Mouse (Mus musculus): ENCODE data around the gene Tcap.

Gene Tcap

DNA sequence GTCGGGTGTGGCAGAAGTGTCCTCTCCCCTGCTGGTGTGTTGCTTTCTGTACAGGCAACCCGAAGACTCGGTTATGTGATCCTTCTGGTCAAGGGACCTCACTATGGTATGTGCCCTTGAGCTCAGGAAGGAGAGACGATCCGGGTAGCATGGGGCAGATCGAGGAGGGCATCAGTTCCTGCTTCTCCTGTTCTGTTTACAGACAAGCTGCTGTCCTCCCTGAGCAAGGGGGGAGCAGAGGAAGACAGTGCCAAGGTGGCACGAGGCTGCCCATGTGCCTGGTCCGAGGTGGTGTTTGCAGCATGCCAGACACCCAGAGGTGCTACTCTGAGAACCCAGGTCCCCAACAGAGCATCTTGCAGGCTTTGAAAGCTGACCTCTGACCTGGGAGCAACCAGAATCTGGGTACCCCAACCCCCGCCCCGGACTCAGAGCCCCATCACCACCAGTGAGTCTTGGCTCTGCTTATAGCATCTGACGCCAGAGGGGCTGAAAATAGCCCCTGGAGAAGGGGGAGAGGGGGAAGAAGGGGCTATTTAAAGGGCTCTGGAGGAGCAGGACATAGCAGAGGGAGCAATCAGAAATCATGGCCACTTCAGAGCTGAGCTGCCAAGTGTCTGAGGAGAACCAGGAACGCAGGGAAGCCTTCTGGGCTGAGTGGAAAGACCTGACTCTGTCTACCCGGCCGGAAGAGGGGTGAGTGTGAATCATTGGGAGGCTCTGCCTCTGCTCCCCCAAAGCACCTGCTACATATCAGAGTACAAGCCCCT lies at the start of gene Tcap:
Gene Tcap, plus strand, starts transcription at position 551 of the 770 bp plus-strand sequence.
- no peak for DNase-seq

DNA sequence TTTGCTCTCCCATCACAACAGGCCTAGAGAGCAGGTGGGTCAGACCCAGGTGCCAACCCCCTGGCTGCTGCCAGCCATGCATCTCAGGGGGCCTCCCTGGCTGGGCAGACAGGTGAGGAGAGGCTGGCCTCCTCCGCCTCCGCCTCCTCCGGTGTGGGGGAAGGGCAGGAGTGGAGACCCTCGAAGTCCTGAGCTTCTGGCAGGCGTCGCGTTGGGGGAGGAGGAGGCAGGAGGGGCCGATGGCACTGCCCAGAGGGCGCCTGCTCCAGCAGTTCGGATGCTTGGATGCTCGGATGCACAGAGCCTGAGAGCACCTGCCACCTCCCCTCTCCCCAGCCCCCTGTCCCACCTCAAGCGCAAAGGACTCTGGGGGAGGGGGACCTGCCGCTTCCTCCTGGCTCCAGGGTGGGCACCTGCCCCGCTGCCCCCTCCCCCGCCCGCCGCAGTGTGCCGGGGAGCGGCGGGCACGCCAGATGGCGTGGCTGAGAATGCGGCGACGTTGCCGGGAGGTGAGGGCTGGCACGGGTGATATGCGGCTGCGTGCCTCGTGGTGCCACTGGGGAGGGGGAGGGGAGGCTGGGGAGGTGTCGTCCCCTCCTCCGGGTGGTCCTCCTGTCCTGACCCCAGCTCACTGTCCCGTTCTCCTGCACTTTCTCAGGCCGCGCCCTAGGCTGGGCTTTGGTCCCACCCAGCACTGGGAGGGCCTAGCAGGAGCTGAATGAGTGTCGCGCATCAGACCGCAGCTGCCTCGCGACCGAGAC lies 49.5 kb upstream of the Tcap start:
- no peak for DNase-seq

GRCm38 (mm10) chr11:98335250-98335649 lies 48.4 kb upstream of the Tcap start:
- DNase-seq, result no peak

DNA sequence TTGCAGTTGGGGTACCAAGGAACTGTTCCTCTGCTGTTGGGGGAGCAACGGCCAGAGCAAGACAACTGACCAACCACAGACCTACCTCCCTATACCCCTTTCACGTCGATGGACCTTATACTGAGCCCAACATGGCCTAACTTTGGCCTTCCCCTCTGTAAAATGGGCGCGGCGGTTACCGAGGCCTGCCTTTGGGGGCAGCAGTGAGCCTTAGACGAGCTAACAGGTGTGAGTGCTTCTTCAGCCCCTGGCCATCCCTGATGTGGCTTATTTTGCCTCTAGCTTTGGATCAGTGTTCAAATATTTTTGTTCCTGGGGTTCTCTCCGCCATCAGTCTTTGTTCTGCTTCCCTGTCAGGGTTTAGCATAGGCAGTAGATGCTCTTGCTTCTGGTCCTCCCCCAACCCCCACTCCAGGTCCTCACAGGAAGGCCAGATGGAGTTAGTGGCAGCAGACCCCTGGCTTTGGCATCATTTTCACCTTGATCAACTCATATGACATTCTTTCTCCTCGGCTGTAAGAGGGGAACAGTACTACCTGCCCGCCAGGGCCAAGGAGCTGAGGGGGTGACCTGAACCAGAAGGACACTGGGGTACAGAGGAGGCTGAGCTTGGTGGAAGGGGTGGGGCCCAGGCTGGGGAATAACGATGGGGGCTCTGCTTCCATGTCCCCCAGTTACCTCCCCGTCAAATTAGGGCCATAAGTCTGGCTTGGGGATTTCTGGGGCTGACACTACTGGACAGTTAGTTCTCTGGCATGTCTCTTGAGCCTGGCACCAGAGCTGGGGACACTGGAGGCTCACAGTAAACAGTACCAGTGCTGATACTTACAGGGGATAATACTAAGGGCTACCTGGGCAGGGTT lies 47.1 kb upstream of the Tcap start:
- peak; percentile 55 for DNase-seq

- peak; percentile 51 for DNase-seq
These were observed 45.1 kb upstream of the Tcap start for GRCm38 (mm10) chr11:98338507-98338961.

- no peak for DNase-seq
These were observed 44.5 kb upstream of the Tcap start for GRCm38 (mm10) chr11:98339071-98339501.

DNA sequence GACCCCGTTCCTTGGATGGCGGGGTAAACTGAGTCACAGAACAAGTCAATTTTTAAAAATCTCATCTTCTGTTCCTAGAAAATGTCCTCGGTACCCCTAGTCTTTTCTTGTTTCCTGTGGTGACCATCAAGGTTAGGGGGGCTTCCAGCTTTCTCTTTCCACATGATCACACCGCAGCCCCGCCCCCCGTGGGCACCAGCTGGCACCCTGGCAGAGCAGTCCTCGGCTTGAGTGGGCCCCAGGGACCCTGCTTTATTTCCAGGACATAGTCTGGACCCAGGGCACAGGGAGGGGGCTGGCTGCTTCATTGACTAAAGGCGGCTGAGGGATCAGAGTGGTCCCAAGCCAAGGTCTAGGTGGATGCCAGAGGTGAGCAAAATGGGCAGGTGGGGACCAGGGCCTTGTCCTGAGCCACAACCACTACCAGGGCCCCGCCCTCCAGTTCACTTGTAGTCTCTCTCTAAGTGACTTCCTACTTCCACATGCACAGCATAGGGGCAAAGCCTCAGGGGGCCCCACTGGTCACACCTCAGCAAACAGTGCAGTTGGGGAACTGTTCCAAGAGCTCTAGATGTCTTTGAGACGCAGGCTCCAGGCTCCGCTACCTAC lies 43.8 kb upstream of the Tcap start:
- DNase-seq, result no peak

GRCm38 (mm10) chr11:98340597-98340996 lies 43.0 kb upstream of the Tcap start:
- DNase-seq, result no peak

DNA sequence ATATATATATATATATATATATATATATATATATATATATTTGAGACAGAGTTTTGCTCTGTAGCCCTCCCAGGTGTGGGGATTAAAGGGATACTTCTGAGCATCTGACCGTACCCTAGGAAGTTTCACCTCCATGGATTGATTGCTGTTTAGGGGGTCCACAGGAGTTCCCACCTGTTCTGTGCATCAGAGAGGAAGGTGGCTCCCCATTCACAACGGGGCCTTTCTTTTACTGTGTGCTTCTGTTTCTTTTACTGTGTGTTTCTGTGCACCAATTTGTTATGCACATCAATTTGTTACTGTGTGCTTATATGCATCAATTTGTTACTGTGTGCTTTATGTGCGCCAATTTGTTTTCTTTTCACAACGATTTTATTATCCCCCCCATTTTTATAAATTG lies 42.4 kb upstream of the Tcap start:
- DNase-seq, result no peak

DNA sequence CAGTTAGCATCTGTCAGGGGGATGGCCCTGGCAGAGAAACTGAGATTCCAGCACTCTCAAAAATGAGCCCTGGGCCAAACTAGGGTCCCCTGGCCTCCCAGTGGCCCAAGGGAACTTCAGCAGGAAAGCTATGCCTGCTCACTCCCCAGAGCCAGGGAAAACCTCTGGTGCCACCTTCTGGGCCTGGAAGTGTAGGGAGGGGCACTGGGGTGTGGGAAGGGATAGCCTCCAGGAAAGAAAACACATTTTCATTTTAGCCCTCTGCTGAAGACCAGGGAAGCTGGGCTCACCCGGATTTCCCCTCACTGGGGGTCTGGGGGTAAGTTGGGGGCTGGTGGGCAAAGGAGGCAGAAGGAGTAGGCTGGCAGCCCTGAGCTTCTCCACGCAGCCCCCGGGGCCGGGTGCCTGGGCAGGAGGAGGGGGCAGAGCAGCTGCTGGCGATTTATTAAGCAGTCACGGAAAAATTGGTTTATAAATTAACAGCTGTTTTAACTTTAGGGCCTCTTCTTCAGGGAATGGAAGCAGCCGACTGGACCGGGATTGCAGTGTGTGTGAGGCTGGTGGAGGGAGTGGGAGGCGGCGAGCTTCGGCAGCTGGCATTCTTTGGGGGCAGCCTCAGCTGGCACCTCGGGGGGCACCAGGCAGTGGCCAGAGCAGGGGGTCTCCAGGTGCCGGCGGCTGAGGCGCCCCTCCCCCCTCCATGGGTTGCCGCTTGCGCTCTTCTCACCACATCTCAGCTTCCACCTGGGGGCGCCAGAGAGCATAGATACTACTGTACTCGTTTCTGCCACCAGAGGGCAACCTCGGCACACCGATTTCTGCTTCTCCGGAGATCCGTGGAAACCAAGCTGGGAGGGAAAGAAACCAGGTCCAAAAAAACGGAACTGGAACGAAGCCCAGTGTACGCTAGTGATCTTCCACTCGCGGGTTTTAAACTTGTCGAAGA lies 41.3 kb upstream of the Tcap start:
- peak; percentile 95 for DNase-seq

GRCm38 (mm10) chr11:98345253-98345652 lies 38.4 kb upstream of the Tcap start:
- peak; percentile 90 for DNase-seq

DNA sequence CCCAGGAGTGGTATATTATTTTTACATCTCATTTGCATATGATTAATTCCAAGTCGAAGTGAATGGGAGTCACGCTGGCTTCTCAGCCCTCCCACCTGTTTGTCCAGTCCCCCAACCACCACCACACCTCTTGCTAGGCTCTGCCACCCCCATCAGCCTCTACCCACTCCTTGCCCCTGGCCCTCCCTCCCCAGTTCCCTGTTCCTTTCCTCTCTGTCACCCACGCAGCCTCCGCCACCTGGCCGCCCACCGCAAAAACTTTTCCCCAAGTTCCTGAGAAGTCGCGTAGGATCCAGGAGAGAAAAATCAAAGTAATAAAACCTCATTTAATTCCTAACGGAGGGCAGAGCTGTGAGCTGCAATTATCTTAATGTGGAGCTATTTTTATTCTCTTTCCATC lies 37.4 kb upstream of the Tcap start:
- DNase-seq, result no peak

- DNase-seq, result no peak
These were observed 36.1 kb upstream of the Tcap start for GRCm38 (mm10) chr11:98347385-98348082.

DNA sequence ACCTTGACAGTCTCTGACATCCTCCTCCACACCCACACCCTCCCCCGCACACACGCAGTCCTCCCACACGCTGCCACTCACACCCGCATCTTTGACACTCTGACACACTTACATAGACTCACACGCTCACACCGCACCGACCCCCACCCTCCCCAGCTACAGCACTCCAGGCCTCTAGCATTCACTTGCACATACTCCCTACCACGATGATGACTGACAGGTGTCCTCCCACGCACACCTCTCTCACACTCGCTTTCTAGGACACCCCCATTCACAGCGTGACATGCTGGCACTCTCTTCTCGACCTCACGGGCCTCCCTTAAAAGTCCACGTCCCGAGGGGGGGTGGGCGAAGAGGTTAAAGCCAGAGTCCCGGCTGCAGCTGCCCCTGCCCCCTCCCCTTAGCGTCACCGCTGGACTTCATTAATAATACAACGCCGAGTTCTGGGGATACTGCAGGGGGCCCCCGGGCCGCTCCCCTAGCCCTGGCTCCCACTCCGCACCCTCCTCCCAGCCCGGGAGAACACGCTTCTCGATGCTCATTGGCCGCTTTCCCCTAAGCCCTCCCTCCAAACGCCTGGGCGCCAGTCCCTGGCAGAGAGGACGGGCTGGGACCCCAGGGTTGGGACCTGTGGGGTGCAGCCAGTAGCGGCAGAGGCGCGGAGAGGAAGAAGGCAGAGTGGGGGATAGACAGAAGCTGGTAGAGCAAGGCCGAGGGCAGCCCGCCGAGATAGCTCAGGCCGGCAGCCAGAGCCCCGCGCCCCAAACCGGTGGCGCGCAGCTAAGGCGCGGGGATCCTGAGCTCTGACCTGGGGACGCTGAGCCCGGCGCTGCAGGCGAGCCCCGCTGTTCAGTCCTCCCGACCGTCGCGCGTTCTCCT lies 35.3 kb upstream of the Tcap start, which contains the start of gene Ppp1r1b:
Gene Ppp1r1b, plus strand, starts transcription at position 322 of the 879 bp plus-strand sequence.
- peak; percentile 74 for DNase-seq

DNA sequence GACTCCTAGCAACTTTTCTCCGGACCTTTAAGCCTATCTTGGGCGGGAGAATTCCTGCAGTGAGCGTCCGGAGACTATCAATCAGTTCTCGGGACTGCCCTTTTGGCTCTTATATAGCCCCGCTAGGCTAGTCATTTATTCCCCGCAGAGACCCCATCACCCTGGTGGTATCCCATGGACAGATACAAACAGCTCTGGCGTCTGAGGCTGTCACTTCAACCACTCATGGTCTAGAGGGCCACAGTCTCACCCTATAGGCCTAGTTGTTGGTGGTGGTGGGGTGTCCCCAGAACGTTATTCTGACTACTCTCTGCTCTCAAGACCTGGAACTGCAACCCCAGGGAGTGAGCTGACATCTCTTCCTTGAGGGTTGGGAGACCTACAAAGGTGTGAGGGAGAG lies 34.3 kb upstream of the Tcap start:
- DNase-seq, result no peak

DNA sequence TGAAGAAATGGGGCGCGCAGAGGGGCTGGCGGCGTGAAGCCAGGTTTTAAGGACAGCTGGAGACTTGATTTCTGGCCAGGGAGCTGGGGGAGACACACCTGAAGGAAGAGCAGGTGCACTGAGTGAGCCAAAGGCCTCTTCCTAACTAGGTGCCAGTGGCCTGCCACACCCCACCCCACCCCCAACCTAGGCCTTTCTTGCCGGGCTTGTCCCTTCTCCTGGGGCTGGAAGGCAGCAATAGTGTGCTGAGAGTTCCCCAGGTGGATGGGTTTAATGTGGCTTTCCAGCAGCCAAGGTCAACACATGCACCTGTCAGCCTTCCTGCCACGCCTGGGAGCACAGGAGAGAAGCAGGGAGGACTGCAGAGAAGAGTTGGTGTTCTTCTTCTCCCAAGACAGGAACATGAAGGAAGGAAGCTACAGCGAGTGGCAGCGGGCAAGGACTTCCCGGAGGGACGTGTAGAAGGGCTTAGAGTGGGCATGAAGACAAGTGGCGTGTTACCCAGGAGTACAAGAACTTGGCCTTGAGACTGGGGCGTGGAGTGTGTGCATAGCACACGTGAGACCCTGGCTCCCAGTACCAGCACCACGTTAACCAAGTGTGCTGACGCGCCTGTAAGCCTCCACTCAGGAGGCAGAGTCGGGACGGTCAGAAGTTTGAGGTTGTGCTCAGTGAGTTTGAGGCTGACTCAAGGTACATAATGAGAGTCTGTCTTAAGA lies 31.2 kb upstream of the Tcap start:
- DNase-seq, result no peak

- DNase-seq, result no peak
These were observed 29.9 kb upstream of the Tcap start for GRCm38 (mm10) chr11:98353651-98354211.

DNA sequence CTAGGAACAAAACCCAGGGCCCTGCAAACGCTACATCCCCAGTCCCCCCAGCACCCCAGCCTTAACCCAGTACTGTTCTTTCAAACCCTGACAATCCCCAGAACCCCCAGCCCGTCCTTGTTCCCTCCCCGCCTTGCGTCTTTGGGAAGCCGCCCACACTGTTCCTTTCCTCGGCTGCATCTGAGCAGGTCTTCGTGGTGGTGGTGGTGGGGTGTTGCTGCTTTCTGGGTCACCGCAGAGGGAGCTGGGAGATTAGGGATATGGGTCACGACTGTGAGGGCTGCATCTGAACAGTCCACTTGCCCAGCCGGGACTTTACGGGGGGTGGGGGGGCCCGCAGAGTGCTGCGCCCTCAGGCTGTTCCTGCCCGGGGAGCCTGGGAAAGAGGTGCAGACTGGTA lies 29.2 kb upstream of the Tcap start:
- DNase-seq, result no peak
